Mouse (Mus musculus): ENCODE measurements around the gene Cdc14b. TPM values are rescaled to one million over a fixed set of nuclear protein-coding genes. Genes with fewer than 3 reads are reported as not detected.

Gene Cdc14b
- polyA plus RNA-seq, 1 experiment: 0.23 TPM

- no peak for TF ChIP-seq GATA1 (IDR thresholded peaks at IDR 0.05; ENCODE audit: low read length)
Observed at GRCm38 (mm10) chr13:64299069-64299468, 24.0 kb upstream of the Cdc14b start.

GRCm38 (mm10) chr13:64286791-64287190 lies 11.7 kb upstream of the Cdc14b start:
- no peak for TF ChIP-seq GATA1 (IDR thresholded peaks at IDR 0.05; ENCODE audit: low read length)

- no peak for TF ChIP-seq GATA1 (IDR thresholded peaks at IDR 0.05; ENCODE audit: low read length)
Observed at GRCm38 (mm10) chr13:64286321-64286720, 11.2 kb upstream of the Cdc14b start.

GRCm38 (mm10) chr13:64284676-64285075 lies 9.6 kb upstream of the Cdc14b start:
- no peak for TF ChIP-seq GATA1 (IDR thresholded peaks at IDR 0.05; ENCODE audit: low read length)

- no peak for TF ChIP-seq GATA1 (IDR thresholded peaks at IDR 0.05; ENCODE audit: low read length)
Observed at GRCm38 (mm10) chr13:64280940-64281339, 5.8 kb upstream of the Cdc14b start.

GRCm38 (mm10) chr13:64275754-64276127 lies 651 bp upstream of the Cdc14b start:
- no peak for TF ChIP-seq GATA1 (IDR thresholded peaks at IDR 0.05; ENCODE audit: low read length)

GRCm38 (mm10) chr13:64273891-64274844 lies 922 bp downstream of the Cdc14b start:
- TF ChIP-seq GATA1 (IDR thresholded peaks at IDR 0.05; ENCODE audit: low read length): no peak

GRCm38 (mm10) chr13:64273352-64273751 lies 1.7 kb downstream of the Cdc14b start:
- TF ChIP-seq GATA1 (IDR thresholded peaks at IDR 0.05; ENCODE audit: low read length): no peak

- no peak for TF ChIP-seq GATA1 (IDR thresholded peaks at IDR 0.05; ENCODE audit: low read length)
Observed at GRCm38 (mm10) chr13:64268384-64268783, 6.7 kb downstream of the Cdc14b start.

GRCm38 (mm10) chr13:64267151-64267550 lies 7.9 kb downstream of the Cdc14b start:
- TF ChIP-seq GATA1 (IDR thresholded peaks at IDR 0.05; ENCODE audit: low read length): no peak

GRCm38 (mm10) chr13:64264586-64264985 lies 10.5 kb downstream of the Cdc14b start:
- no peak for TF ChIP-seq GATA1 (IDR thresholded peaks at IDR 0.05; ENCODE audit: low read length)

GRCm38 (mm10) chr13:64259903-64260302 lies 15.2 kb downstream of the Cdc14b start:
- TF ChIP-seq GATA1 (IDR thresholded peaks at IDR 0.05; ENCODE audit: low read length): no peak

GRCm38 (mm10) chr13:64258516-64258821 lies 16.6 kb downstream of the Cdc14b start:
- TF ChIP-seq GATA1 (IDR thresholded peaks at IDR 0.05; ENCODE audit: low read length): no peak

- TF ChIP-seq GATA1 (IDR thresholded peaks at IDR 0.05; ENCODE audit: low read length): no peak
Observed at GRCm38 (mm10) chr13:64257814-64258515, 17.1 kb downstream of the Cdc14b start.

- no peak for TF ChIP-seq GATA1 (IDR thresholded peaks at IDR 0.05; ENCODE audit: low read length)
Observed at GRCm38 (mm10) chr13:64257010-64257813, 17.9 kb downstream of the Cdc14b start.

GRCm38 (mm10) chr13:64253697-64254096 lies 21.4 kb downstream of the Cdc14b start:
- TF ChIP-seq GATA1 (IDR thresholded peaks at IDR 0.05; ENCODE audit: low read length): no peak

All from G1E-ER4 (cell line).